Mouse (Mus musculus) yolk sac, embryonic 10.5 days (tissue): ENCODE results near the gene Tmem189.
"Not testable (repeated sequence)": the region's sequence is repeated elsewhere in the genome, so short reads cannot be mapped to it uniquely, and the experiment has no call there.

Source experiments
- DNase-seq: peaks from one replicate; pipeline ENCODE4 v3.0.0-alpha.2; 2017; ENCODE audit warnings: low spot score

Gene Tmem189

DNA sequence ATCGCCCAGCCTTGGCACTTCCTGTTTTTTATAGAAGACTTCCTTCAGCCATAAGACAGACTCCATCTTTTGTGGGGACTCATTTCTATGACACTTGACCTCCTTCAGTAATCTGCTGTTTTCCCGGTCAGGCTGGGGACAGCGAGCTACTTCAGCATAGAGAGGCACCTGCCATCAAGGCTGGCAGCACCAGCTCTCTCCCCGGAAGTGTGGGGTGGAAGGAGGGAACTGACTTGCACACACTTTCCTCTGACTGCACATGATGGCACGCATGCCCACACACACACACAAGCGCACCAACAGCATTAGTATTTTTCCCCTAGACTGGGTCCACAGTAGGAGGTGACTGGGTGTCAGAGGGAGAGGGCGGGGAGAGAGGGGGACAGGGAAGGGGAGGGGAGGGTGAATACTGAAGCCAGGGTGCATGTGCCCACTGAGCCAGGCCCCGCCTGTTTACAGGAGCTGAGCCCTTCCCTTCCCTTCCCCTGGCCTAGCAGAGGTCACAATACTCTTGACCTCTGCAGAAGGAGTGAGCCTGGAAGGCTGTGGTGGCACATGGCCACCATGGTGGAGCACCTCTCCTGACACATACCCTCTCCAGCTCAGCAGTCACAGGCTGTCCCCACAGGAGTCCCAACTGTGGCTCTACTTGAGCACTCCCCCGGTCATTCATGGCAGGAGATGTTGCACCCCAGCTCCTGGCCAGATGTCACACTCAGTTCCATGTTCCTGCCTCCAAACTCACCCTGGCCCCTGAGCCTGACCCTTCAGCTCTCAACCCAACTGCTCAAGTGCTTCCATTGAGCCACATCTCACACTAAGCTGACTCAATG lies 68.2 kb downstream of the Tmem189 start:
- no peak for DNase-seq

GRCm38 (mm10) chr2:167617472-167617871 lies 72.2 kb downstream of the Tmem189 start:
- DNase-seq, result no peak

DNA sequence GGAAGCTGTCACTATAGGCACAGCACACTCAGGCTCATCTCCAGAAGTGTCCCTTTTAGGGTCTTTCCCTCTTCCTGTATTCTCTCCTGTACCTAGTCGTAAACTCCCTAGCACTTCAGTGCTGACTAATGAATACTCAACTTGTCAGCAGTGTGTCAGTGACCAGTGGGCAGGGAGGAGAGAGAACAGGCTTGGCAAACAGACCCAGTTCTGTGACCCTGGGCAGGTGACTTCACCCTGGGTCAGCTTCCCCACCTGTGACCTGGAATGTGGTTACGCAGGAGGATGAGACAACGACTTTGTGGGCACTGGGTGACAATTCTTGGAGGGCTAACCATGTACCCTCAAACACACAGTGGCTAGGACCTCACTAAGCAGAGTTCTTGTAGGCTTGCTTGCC lies 72.6 kb downstream of the Tmem189 start:
- no peak for DNase-seq

GRCm38 (mm10) chr2:167613335-167613734 lies 76.3 kb downstream of the Tmem189 start:
- not testable (repeated sequence) for DNase-seq

DNA sequence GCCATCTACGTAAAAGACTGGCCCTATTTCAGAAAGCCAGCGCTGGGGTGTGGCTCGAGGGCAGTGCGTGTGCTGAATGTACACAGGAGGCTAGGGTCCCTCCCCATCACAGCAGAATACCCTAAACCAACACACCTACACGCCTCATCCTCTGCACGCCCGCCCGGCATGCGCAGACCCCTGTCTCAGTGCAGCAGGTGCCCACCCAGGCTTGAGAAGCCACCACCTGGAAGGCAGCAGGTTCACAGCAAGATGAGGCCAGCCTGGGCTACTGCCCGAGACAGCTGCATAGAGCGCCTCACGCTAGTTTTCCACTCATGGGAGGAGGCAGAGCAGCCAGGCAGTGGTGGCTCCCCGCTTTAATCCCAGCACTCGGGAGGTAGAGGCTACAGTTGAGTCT lies 77.5 kb downstream of the Tmem189 start:
- DNase-seq, result no peak

DNA sequence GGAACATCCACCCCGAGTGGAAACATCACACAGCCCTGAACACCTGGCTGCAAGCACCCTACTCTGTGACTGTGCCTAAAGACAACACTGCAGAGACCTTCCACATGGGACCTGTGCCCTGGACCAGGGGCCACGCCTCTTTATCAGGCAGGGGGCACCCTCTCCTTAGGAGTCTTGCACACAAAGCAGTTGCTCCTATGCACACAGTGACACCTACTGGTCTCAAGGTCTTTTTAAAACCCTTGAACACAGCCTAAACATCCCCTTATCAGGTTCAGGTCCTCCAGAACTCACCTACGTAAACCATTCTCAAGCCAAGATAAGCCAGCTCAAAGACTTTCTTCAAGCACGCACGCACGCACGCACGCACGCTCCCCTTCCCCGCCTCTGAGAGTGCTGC lies 78.3 kb downstream of the Tmem189 start:
- DNase-seq, result no peak

DNA sequence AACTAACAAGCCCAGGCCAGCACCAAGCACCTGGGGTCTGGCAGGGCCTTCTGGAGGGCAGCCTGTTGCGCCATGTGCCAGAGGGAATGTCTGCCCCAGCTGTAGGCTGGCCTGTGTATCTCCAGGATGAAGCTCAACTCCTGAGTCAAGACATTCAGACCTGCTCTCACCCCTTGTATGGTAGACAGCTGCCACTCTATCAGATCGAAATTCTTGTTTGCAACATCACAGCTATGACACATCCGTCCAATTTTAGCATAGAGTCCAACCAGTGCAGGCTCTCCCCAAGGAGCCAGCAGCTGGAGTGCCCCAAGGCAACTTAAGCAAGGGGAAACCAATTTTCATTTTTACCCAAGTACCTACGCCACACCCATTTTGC lies 82.9 kb downstream of the Tmem189 start:
- no peak for DNase-seq

DNA sequence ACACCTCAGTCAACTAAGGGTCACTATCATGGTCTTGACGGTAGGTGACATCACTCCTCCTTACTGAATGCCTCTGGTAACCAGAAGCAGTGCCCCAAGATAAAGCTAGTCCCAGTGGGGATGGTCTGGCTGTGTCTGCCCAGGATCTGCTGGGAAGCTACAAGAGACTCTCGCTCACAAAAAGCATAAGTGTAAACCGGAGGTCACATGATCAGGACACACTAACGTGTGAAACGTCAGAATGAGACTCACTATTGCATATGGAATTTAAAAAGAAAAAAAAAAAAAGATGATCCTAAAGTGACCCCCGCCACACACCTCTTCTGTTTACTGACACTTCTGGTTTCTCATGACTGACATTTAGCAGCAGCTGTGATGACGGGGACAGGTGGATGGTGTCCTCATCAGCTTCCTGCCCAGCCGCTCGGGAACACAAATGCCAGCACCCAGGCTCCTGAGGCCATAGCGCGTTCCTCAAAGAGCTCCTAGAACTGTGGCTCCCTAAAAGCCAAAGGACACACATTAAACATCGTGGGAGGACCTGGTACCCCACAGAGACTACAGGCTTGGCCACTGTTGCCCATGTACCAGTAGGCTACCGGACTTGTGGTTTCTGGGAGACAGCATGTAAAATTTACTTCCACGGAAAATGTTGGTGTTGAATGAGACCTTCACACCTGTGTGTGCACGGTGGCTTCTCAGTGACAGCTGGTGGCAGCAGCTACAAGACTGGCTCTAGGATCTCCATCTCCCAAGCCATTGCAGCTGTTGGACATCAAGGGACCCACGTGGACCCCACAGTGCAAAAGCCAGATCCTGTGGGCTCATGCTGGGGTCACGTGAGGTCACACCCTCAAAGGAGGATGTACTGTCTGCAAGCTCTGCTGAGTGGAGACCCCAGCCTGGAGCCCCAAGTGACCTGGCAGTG lies 83.5 kb downstream of the Tmem189 start:
- DNase-seq, result no peak

GRCm38 (mm10) chr2:167605178-167605794 lies 84.3 kb downstream of the Tmem189 start:
- peak; percentile 76 for DNase-seq

DNA sequence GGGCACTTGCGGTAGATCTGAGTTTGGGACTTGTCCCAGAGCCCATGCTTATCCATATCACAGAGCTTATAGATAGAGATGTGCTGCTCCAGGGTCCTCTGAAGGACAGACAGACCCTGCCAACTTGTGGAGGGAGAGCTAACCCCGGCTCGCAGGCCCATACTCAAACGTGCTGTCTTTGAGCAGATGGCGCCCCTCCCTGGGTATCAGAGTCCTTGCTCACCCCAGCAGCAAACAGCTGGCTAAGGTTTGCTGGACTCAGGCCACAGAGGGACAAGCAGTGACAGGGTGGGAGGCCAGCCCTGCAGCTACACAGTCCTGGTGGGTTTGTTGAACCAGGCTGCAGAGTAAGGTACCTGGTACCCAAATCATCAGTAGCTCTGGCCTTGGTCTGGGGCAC lies 86.6 kb downstream of the Tmem189 start:
- no peak for DNase-seq

GRCm38 (mm10) chr2:167602364-167602763 lies 87.3 kb downstream of the Tmem189 start:
- no peak for DNase-seq

DNA sequence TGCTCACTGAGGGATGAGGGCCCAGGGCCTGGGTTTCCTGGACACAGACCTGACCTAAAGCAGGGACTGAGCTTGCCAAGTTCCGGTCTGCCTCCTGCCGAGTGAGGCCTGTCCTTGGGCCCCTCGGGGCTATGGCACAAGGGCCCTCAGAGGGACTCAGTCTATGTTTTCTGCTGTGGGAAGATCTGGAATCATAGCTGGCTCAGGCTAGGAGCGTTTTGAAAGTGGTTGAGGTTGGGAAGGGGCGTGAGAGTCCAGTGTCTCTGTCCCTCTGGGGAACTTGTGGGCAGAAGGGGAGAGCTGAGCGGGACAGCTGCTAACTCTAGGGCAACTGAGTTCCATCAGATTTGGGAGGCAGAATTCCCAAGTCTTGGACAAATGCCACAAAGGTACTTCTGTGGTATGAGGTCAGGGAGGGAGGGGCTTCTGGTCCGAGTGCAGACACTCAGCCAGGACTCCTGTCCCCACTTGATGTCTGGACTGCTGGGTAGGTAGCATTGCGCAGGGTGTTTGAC lies 89.1 kb downstream of the Tmem189 start:
- no peak for DNase-seq

DNA sequence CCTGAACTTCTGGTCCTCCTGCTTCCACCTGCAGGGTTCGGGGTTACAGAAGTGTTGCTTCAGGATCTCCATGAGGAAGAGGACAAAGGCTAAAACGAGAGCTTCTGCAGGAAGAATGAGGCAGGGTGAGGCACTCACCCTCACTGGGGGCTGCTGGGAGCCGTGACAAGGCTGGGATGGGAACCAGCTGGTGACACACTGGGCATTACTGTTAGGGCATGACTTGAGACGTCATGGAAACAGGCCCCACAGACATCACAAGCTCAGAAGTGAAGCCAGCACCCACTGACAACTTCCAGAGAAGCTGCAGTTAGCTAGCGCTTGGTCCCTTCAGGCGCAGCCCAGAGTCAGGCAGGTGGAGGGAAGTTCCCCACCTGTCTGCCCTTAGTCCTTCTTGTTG lies 89.7 kb downstream of the Tmem189 start:
- DNase-seq, result no peak

- DNase-seq, result no peak
Measured at GRCm38 (mm10) chr2:167599195-167599594, 90.4 kb downstream of the Tmem189 start.

GRCm38 (mm10) chr2:167597492-167598186 lies 92.0 kb downstream of the Tmem189 start:
- DNase-seq, result peak; percentile 53

DNA sequence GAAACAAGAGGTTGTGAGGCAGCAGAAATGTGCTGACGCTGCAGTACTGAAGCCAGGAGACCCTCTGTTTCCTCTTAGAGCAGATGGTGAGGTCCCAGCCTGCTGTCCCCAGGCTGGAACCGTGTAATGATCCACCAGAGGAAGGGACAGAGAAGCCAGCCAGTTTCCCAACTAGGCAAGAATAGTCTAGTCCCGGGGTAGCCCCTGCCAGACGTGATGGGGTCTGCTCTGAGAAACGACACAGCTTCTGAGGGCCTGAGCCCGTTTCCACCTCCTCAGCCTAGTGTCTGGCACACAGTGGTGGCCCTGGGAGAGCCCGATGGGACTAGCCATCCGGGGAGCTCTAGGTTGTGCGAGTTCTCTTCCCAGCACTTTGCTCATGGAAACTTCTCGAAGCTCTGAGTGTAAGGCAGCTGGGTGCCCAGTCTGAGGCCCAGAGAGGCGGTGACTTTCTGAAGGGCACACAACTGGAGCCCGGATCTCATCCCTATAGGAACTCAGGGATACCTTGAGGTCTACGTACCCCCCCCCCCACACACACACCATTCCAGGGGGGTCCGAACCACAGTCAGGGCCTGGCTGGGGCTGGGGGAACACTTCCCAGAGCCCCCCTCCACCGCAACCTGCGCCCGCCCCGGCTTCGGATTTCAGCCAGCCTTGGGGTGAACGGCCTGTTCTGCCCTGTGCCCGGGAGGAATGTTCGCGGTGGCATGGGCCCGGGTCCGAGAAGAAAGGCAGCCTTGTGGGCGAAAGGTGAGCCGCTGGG lies 92.7 kb downstream of the Tmem189 start:
- no peak for DNase-seq

- DNase-seq, result no peak
Measured at GRCm38 (mm10) chr2:167596262-167596661, 93.4 kb downstream of the Tmem189 start.

GRCm38 (mm10) chr2:167595761-167596171 lies 93.9 kb downstream of the Tmem189 start:
- DNase-seq, result peak; percentile 60

- DNase-seq, result no peak
Measured at GRCm38 (mm10) chr2:167594444-167594934, 95.1 kb downstream of the Tmem189 start.

DNA sequence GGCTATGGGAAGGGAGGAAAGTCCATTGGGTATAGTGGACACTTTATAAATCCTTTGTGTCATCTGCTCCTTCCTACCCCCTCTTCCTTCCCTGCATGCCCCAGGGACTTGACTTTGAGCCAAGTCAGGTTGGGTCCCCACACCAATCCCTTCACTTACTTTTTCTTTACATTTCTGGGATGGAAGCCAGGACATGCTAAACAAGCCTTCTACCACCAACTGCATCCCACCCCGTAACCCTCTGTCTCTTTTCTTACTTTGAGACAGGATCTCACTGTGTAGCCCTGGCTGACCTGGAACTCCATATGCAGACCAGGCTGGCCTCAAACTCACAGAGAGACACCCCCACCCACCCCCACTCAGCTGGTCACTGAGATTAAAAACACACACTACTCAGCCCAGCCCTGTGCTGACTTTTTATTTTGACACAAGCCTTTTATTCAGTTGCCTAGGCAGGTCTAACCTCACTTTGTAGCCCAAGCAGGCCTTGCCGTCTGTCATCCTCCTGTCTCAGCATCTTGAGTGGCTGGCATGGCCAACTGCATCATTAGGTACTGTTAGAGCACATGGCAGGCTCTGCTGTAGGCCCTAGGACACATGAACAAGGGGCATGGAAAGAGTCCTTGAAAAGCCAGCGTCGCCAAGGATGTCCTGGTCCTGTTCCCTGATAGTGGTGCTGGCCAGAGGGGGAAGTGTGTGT lies 95.9 kb downstream of the Tmem189 start:
- DNase-seq, result no peak
